Mouse (Mus musculus): Measurements from ENCODE around the gene Tcam1. TPM values are rescaled to one million over a fixed set of nuclear protein-coding genes. Genes with fewer than 3 reads are reported as not detected.

The Tcam1 gene
- polyA plus RNA-seq, 1 experiment = 0.45 TPM

- no peak overlapping the region for H3K4me3 ChIP-seq (ENCODE audit: low read depth, low read length)
- no peak overlapping the region for H3K27ac ChIP-seq (ENCODE audit: insufficient read depth, low read length)
- H3K9ac ChIP-seq (ENCODE audit: low read depth, poor library complexity, severe bottlenecking) = no peak overlapping the region
- no peaks in the 10 kb centered on the region for H3K27me3 ChIP-seq (ENCODE audit: control insufficient read depth, insufficient read depth, low read length, poor library complexity, severe bottlenecking)
- no peak for TF ChIP-seq EP300 (IDR thresholded peaks at IDR 0.05; ENCODE audit: insufficient read depth, low read depth, low read length)
- TF ChIP-seq CTCF (IDR thresholded peaks at IDR 0.05; ENCODE audit: low read depth, low read length) = no peak
- TF ChIP-seq POLR2A (IDR thresholded peaks at IDR 0.05; ENCODE audit: insufficient read depth, low read length) = no peak
- no peaks in the 10 kb centered on the region for H3K4me1 ChIP-seq (ENCODE audit: control insufficient read depth, insufficient read depth, low read length)
- no peaks in the 10 kb centered on the region for H3K9me3 ChIP-seq (replicated peaks; ENCODE audit: control insufficient read depth, insufficient read depth, low read length, poor library complexity, severe bottlenecking)
- H3K36me3 ChIP-seq (ENCODE audit: control insufficient read depth, insufficient read depth, low read length, poor library complexity, severe bottlenecking) = no peaks in the 10 kb centered on the region
Observed at GRCm38 (mm10) chr11:106306065-106306385, 29.6 kb downstream of the Tcam1 start.

GRCm38 (mm10) chr11:106306758-106307157 lies 30.3 kb downstream of the Tcam1 start:
- no peak overlapping the region for H3K9ac ChIP-seq (ENCODE audit: low read depth, poor library complexity, severe bottlenecking)
- no peaks in the 10 kb centered on the region for H3K36me3 ChIP-seq (ENCODE audit: control insufficient read depth, insufficient read depth, low read length, poor library complexity, severe bottlenecking)
- no peaks in the 10 kb centered on the region for H3K4me1 ChIP-seq (ENCODE audit: control insufficient read depth, insufficient read depth, low read length)
- H3K9me3 ChIP-seq (replicated peaks; ENCODE audit: control insufficient read depth, insufficient read depth, low read length, poor library complexity, severe bottlenecking) = no peaks in the 10 kb centered on the region
- no peak overlapping the region for H3K27ac ChIP-seq (ENCODE audit: insufficient read depth, low read length)
- no peak for TF ChIP-seq CTCF (IDR thresholded peaks at IDR 0.05; ENCODE audit: low read depth, low read length)
- no peak for TF ChIP-seq POLR2A (IDR thresholded peaks at IDR 0.05; ENCODE audit: insufficient read depth, low read length)
- TF ChIP-seq EP300 (IDR thresholded peaks at IDR 0.05; ENCODE audit: insufficient read depth, low read depth, low read length) = no peak
- no peak overlapping the region for H3K4me3 ChIP-seq (ENCODE audit: low read depth, low read length)
- H3K27me3 ChIP-seq (ENCODE audit: control insufficient read depth, insufficient read depth, low read length, poor library complexity, severe bottlenecking) = no peaks in the 10 kb centered on the region

GRCm38 (mm10) chr11:106307432-106307831 lies 31.0 kb downstream of the Tcam1 start:
- H3K4me3 ChIP-seq (ENCODE audit: low read depth, low read length) = no peak overlapping the region
- H3K27ac ChIP-seq (ENCODE audit: insufficient read depth, low read length) = no peak overlapping the region
- no peaks in the 10 kb centered on the region for H3K4me1 ChIP-seq (ENCODE audit: control insufficient read depth, insufficient read depth, low read length)
- no peaks in the 10 kb centered on the region for H3K36me3 ChIP-seq (ENCODE audit: control insufficient read depth, insufficient read depth, low read length, poor library complexity, severe bottlenecking)
- no peak overlapping the region for H3K9ac ChIP-seq (ENCODE audit: low read depth, poor library complexity, severe bottlenecking)
- H3K27me3 ChIP-seq (ENCODE audit: control insufficient read depth, insufficient read depth, low read length, poor library complexity, severe bottlenecking) = no peaks in the 10 kb centered on the region
- H3K9me3 ChIP-seq (replicated peaks; ENCODE audit: control insufficient read depth, insufficient read depth, low read length, poor library complexity, severe bottlenecking) = no peaks in the 10 kb centered on the region
- TF ChIP-seq POLR2A (IDR thresholded peaks at IDR 0.05; ENCODE audit: insufficient read depth, low read length) = no peak
- TF ChIP-seq CTCF (IDR thresholded peaks at IDR 0.05; ENCODE audit: low read depth, low read length) = no peak
- TF ChIP-seq EP300 (IDR thresholded peaks at IDR 0.05; ENCODE audit: insufficient read depth, low read depth, low read length) = no peak

GRCm38 (mm10) chr11:106308162-106308561 lies 31.7 kb downstream of the Tcam1 start:
- H3K4me3 ChIP-seq (ENCODE audit: low read depth, low read length) = no peak overlapping the region
- H3K4me1 ChIP-seq (ENCODE audit: control insufficient read depth, insufficient read depth, low read length) = no peaks in the 10 kb centered on the region
- no peak overlapping the region for H3K9ac ChIP-seq (ENCODE audit: low read depth, poor library complexity, severe bottlenecking)
- H3K27me3 ChIP-seq (ENCODE audit: control insufficient read depth, insufficient read depth, low read length, poor library complexity, severe bottlenecking) = no peaks in the 10 kb centered on the region
- H3K27ac ChIP-seq (ENCODE audit: insufficient read depth, low read length) = no peak overlapping the region
- TF ChIP-seq POLR2A (IDR thresholded peaks at IDR 0.05; ENCODE audit: insufficient read depth, low read length) = no peak
- TF ChIP-seq EP300 (IDR thresholded peaks at IDR 0.05; ENCODE audit: insufficient read depth, low read depth, low read length) = no peak
- TF ChIP-seq CTCF (IDR thresholded peaks at IDR 0.05; ENCODE audit: low read depth, low read length) = no peak
- H3K9me3 ChIP-seq (replicated peaks; ENCODE audit: control insufficient read depth, insufficient read depth, low read length, poor library complexity, severe bottlenecking) = no peaks in the 10 kb centered on the region
- no peaks in the 10 kb centered on the region for H3K36me3 ChIP-seq (ENCODE audit: control insufficient read depth, insufficient read depth, low read length, poor library complexity, severe bottlenecking)

GRCm38 (mm10) chr11:106310123-106310522 lies 33.7 kb downstream of the Tcam1 start:
- H3K36me3 ChIP-seq (ENCODE audit: control insufficient read depth, insufficient read depth, low read length, poor library complexity, severe bottlenecking) = no peaks in the 10 kb centered on the region
- H3K4me1 ChIP-seq (ENCODE audit: control insufficient read depth, insufficient read depth, low read length) = no peaks in the 10 kb centered on the region
- no peaks in the 10 kb centered on the region for H3K27me3 ChIP-seq (ENCODE audit: control insufficient read depth, insufficient read depth, low read length, poor library complexity, severe bottlenecking)
- no peaks in the 10 kb centered on the region for H3K9me3 ChIP-seq (replicated peaks; ENCODE audit: control insufficient read depth, insufficient read depth, low read length, poor library complexity, severe bottlenecking)
- no peak overlapping the region for H3K9ac ChIP-seq (ENCODE audit: low read depth, poor library complexity, severe bottlenecking)
- TF ChIP-seq POLR2A (IDR thresholded peaks at IDR 0.05; ENCODE audit: insufficient read depth, low read length) (no peak), CTCF (IDR thresholded peaks at IDR 0.05; ENCODE audit: low read depth, low read length) (no peak), EP300 (IDR thresholded peaks at IDR 0.05; ENCODE audit: insufficient read depth, low read depth, low read length) (no peak)
- H3K4me3 ChIP-seq (ENCODE audit: low read depth, low read length) = no peak overlapping the region
- no peak overlapping the region for H3K27ac ChIP-seq (ENCODE audit: insufficient read depth, low read length)

- no peak overlapping the region for H3K4me3 ChIP-seq (ENCODE audit: low read depth, low read length)
- no peak overlapping the region for H3K27ac ChIP-seq (ENCODE audit: insufficient read depth, low read length)
- TF ChIP-seq CTCF (IDR thresholded peaks at IDR 0.05; ENCODE audit: low read depth, low read length) (no peak), POLR2A (IDR thresholded peaks at IDR 0.05; ENCODE audit: insufficient read depth, low read length) (no peak), EP300 (IDR thresholded peaks at IDR 0.05; ENCODE audit: insufficient read depth, low read depth, low read length) (0 out of 2 replicates have a peak, but pooled peaks have one; percentile 20)
- no peaks in the 10 kb centered on the region for H3K27me3 ChIP-seq (ENCODE audit: control insufficient read depth, insufficient read depth, low read length, poor library complexity, severe bottlenecking)
- H3K9me3 ChIP-seq (replicated peaks; ENCODE audit: control insufficient read depth, insufficient read depth, low read length, poor library complexity, severe bottlenecking) = no peaks in the 10 kb centered on the region
- no peaks in the 10 kb centered on the region for H3K36me3 ChIP-seq (ENCODE audit: control insufficient read depth, insufficient read depth, low read length, poor library complexity, severe bottlenecking)
- H3K4me1 ChIP-seq (ENCODE audit: control insufficient read depth, insufficient read depth, low read length) = no peaks in the 10 kb centered on the region
- no peak overlapping the region for H3K9ac ChIP-seq (ENCODE audit: low read depth, poor library complexity, severe bottlenecking)
Observed at GRCm38 (mm10) chr11:106313533-106313932, 37.1 kb downstream of the Tcam1 start.

Measured in ES-Bruce4 (cell line).